Mouse (Mus musculus) spleen, adult 2 months (tissue): ENCODE measurements around the gene Dmtf1.

Experiments used
- CTCF ChIP-seq: fragments of 200-500 bp; IDR thresholded peaks from 2 replicates; pipeline ENCODE4 v1.5.1; 2011; ENCODE audit warnings: mild to moderate bottlenecking, inconsistent platforms; ENCODE audit not compliant: insufficient read depth, insufficient read length, insufficient replicate concordance; ENCODE audit errors: extremely low read depth
- POLR2A ChIP-seq: fragments of 200-500 bp; IDR thresholded peaks from 2 replicates; pipeline ENCODE4 v1.6.1; 2011; ENCODE audit warnings: low read depth, low read length, inconsistent platforms

- TF ChIP-seq CTCF (no peak), POLR2A (no peak)
These were observed 54.1 kb downstream of the Dmtf1 start for GRCm38 (mm10) chr5:9107296-9108089.
